Mouse (Mus musculus): ENCODE measurements around the gene Gm49387. TPM values are rescaled to one million over a fixed set of nuclear protein-coding genes. Genes with fewer than 3 reads are reported as not detected.

Gm49387 gene
- polyA plus RNA-seq, 1 experiment from 2014 or later: not detected

GRCm38 (mm10) chr14:31671635-31672320 lies 31.1 kb upstream of the Gm49387 start:
- no peak overlapping the region for H3K4me3 ChIP-seq (ENCODE audit: low read depth, low read length)
- no peaks in the 10 kb centered on the region for H3K9me3 ChIP-seq (ENCODE audit: control insufficient read depth, low read length)
- DNase-seq (ENCODE audit: low spot score): no peak
- no peak for ATAC-seq (replicated peaks; ENCODE audit: low FRiP score)
- no peaks in the 10 kb centered on the region for H3K27me3 ChIP-seq (ENCODE audit: control insufficient read depth, insufficient read depth, low read length)
- no peak overlapping the region for H3K9ac ChIP-seq (ENCODE audit: low read length)
- peaks cover 13% of the 10 kb centered on the region; the same call in 1 of the 2 replicates for H3K4me1 ChIP-seq (replicated peaks; ENCODE audit: control insufficient read depth, insufficient read depth, low read length)
- H3K4me2 ChIP-seq (ENCODE audit: low read depth, low read length, severe bottlenecking): no peak overlapping the region
- no peaks in the 10 kb centered on the region; the same call in 1 of the 2 replicates for H3K36me3 ChIP-seq (ENCODE audit: control insufficient read depth, insufficient read depth, low read length)
- 52% methylated on average over 10 of the region's 10 CpGs for WGBS
- H3K27ac ChIP-seq (ENCODE audit: low read depth, low read length): no peak overlapping the region

GRCm38 (mm10) chr14:31669642-31670490 lies 29.2 kb upstream of the Gm49387 start:
- H3K4me1 ChIP-seq (replicated peaks; ENCODE audit: control insufficient read depth, insufficient read depth, low read length): peaks cover 13% of the 10 kb centered on the region; the same call in 1 of the 2 replicates
- no peak overlapping the region for H3K4me3 ChIP-seq (ENCODE audit: low read depth, low read length)
- no peaks in the 10 kb centered on the region; the same call in 1 of the 2 replicates for H3K36me3 ChIP-seq (ENCODE audit: control insufficient read depth, insufficient read depth, low read length)
- H3K9me3 ChIP-seq (ENCODE audit: control insufficient read depth, low read length): no peaks in the 10 kb centered on the region
- WGBS: 68% methylated on average over 15 of the region's 15 CpGs
- no peak for DNase-seq (ENCODE audit: low spot score)
- H3K9ac ChIP-seq (ENCODE audit: low read length): no peak overlapping the region; the same call in 1 of the 2 replicates
- peak overlapping the region; percentile 63 for H3K27ac ChIP-seq (ENCODE audit: low read depth, low read length)
- ATAC-seq (replicated peaks; ENCODE audit: low FRiP score): no peak
- no peak overlapping the region for H3K4me2 ChIP-seq (ENCODE audit: low read depth, low read length, severe bottlenecking)
- no peaks in the 10 kb centered on the region for H3K27me3 ChIP-seq (ENCODE audit: control insufficient read depth, insufficient read depth, low read length)

GRCm38 (mm10) chr14:31669161-31669611 lies 28.5 kb upstream of the Gm49387 start:
- no peak overlapping the region for H3K4me3 ChIP-seq (ENCODE audit: low read depth, low read length)
- ATAC-seq (replicated peaks; ENCODE audit: low FRiP score) (no peak), DNase-seq (ENCODE audit: low spot score) (no peak)
- WGBS: 69% methylated on average over 13 of the region's 13 CpGs
- no peaks in the 10 kb centered on the region; the same call in 1 of the 2 replicates for H3K36me3 ChIP-seq (ENCODE audit: control insufficient read depth, insufficient read depth, low read length)
- peak overlapping the region; percentile 63 for H3K27ac ChIP-seq (ENCODE audit: low read depth, low read length)
- H3K9me3 ChIP-seq (ENCODE audit: control insufficient read depth, low read length): no peaks in the 10 kb centered on the region
- no peak overlapping the region; the same call in 1 of the 2 replicates for H3K9ac ChIP-seq (ENCODE audit: low read length)
- H3K4me1 ChIP-seq (replicated peaks; ENCODE audit: control insufficient read depth, insufficient read depth, low read length): peaks cover 13% of the 10 kb centered on the region; the same call in 1 of the 2 replicates
- H3K4me2 ChIP-seq (ENCODE audit: low read depth, low read length, severe bottlenecking): no peak overlapping the region
- H3K27me3 ChIP-seq (ENCODE audit: control insufficient read depth, insufficient read depth, low read length): no peaks in the 10 kb centered on the region

GRCm38 (mm10) chr14:31668326-31668725 lies 27.6 kb upstream of the Gm49387 start:
- DNase-seq (ENCODE audit: low spot score) (no peak), ATAC-seq (replicated peaks; ENCODE audit: low FRiP score) (no peak)
- Histone ChIP-seq H3K27ac (ENCODE audit: low read depth, low read length) (no peak overlapping the region), H3K4me1 (replicated peaks; ENCODE audit: control insufficient read depth, insufficient read depth, low read length) (peaks cover 14% of the 10 kb centered on the region; the same call in 1 of the 2 replicates), H3K9me3 (ENCODE audit: control insufficient read depth, low read length) (no peaks in the 10 kb centered on the region), H3K4me2 (ENCODE audit: low read depth, low read length, severe bottlenecking) (no peak overlapping the region), H3K4me3 (ENCODE audit: low read depth, low read length) (no peak overlapping the region), H3K27me3 (ENCODE audit: control insufficient read depth, insufficient read depth, low read length) (no peaks in the 10 kb centered on the region), H3K9ac (ENCODE audit: low read length) (no peak overlapping the region), H3K36me3 (ENCODE audit: control insufficient read depth, insufficient read depth, low read length) (no peaks in the 10 kb centered on the region; the same call in 1 of the 2 replicates)
- 83% methylated on average over 13 of the region's 13 CpGs for WGBS

GRCm38 (mm10) chr14:31667741-31668140 lies 27.1 kb upstream of the Gm49387 start:
- H3K4me3 ChIP-seq (ENCODE audit: low read depth, low read length): no peak overlapping the region
- ATAC-seq (replicated peaks; ENCODE audit: low FRiP score) (no peak), DNase-seq (ENCODE audit: low spot score) (no peak)
- 89% methylated on average over 6 of the region's 6 CpGs for WGBS
- H3K9ac ChIP-seq (ENCODE audit: low read length): no peak overlapping the region
- peaks cover 19% of the 10 kb centered on the region for H3K4me1 ChIP-seq (replicated peaks; ENCODE audit: control insufficient read depth, insufficient read depth, low read length)
- H3K4me2 ChIP-seq (ENCODE audit: low read depth, low read length, severe bottlenecking): no peak overlapping the region
- H3K9me3 ChIP-seq (ENCODE audit: control insufficient read depth, low read length): no peaks in the 10 kb centered on the region
- no peaks in the 10 kb centered on the region; the same call in 1 of the 2 replicates for H3K36me3 ChIP-seq (ENCODE audit: control insufficient read depth, insufficient read depth, low read length)
- no peak overlapping the region for H3K27ac ChIP-seq (ENCODE audit: low read depth, low read length)
- H3K27me3 ChIP-seq (ENCODE audit: control insufficient read depth, insufficient read depth, low read length): no peaks in the 10 kb centered on the region

- ATAC-seq (replicated peaks; ENCODE audit: low FRiP score): no peak
- H3K4me1 ChIP-seq (replicated peaks; ENCODE audit: control insufficient read depth, insufficient read depth, low read length): peaks cover 23% of the 10 kb centered on the region
These were observed 26.4 kb upstream of the Gm49387 start for GRCm38 (mm10) chr14:31666931-31667705.

GRCm38 (mm10) chr14:31665566-31665940 lies 24.9 kb upstream of the Gm49387 start:
- DNase-seq (ENCODE audit: low spot score) (no peak), ATAC-seq (replicated peaks; ENCODE audit: low FRiP score) (no peak)
- no peaks in the 10 kb centered on the region for H3K9me3 ChIP-seq (ENCODE audit: control insufficient read depth, low read length)
- no peaks in the 10 kb centered on the region; the same call in 1 of the 2 replicates for H3K36me3 ChIP-seq (ENCODE audit: control insufficient read depth, insufficient read depth, low read length)
- no peak overlapping the region for H3K4me2 ChIP-seq (ENCODE audit: low read depth, low read length, severe bottlenecking)
- H3K9ac ChIP-seq (ENCODE audit: low read length): no peak overlapping the region
- 84% methylated on average over 4 of the region's 4 CpGs for WGBS
- no peaks in the 10 kb centered on the region for H3K27me3 ChIP-seq (ENCODE audit: control insufficient read depth, insufficient read depth, low read length)
- H3K4me3 ChIP-seq (ENCODE audit: low read depth, low read length): no peak overlapping the region
- no peak overlapping the region for H3K27ac ChIP-seq (ENCODE audit: low read depth, low read length)
- peaks cover 21% of the 10 kb centered on the region for H3K4me1 ChIP-seq (replicated peaks; ENCODE audit: control insufficient read depth, insufficient read depth, low read length)

More at GRCm38 (mm10) chr14:31666931-31667705, 26.4 kb upstream of the Gm49387 start:
- DNase-seq (ENCODE audit: low spot score): no peak
- no peaks in the 10 kb centered on the region; the same call in 1 of the 2 replicates for H3K36me3 ChIP-seq (ENCODE audit: control insufficient read depth, insufficient read depth, low read length)
- H3K27me3 ChIP-seq (ENCODE audit: control insufficient read depth, insufficient read depth, low read length): no peaks in the 10 kb centered on the region
- no peak overlapping the region for H3K4me3 ChIP-seq (ENCODE audit: low read depth, low read length)
- H3K9me3 ChIP-seq (ENCODE audit: control insufficient read depth, low read length): no peaks in the 10 kb centered on the region
- no peak overlapping the region for H3K27ac ChIP-seq (ENCODE audit: low read depth, low read length)
- WGBS: 95% methylated on average over 28 of the region's 28 CpGs
- no peak overlapping the region for H3K4me2 ChIP-seq (ENCODE audit: low read depth, low read length, severe bottlenecking)
- H3K9ac ChIP-seq (ENCODE audit: low read length): no peak overlapping the region

Data from forebrain, embryonic 11.5 days (tissue).